Mouse (Mus musculus) ES-E14 (cell line): ENCODE results near the gene Ccdc9.

ENCODE experiments used
- CHD2 ChIP-seq: IDR thresholded peaks from 2 replicates; pipeline ENCODE4 v1.6.1; 2014; ENCODE audit warnings: mild to moderate bottlenecking, low read depth, low read length, inconsistent platforms
- HCFC1 ChIP-seq: IDR thresholded peaks from 2 replicates; pipeline ENCODE4 v1.6.1; 2012; ENCODE audit warnings: low read length, inconsistent platforms, borderline replicate concordance; ENCODE audit not compliant: insufficient read depth
- MAFK ChIP-seq: IDR thresholded peaks from 2 replicates; pipeline ENCODE4 v1.6.1; 2014; ENCODE audit warnings: mild to moderate bottlenecking, low read depth, low read length, inconsistent platforms; ENCODE audit not compliant: insufficient read depth
- ZNF384 ChIP-seq: IDR thresholded peaks from 2 replicates; pipeline ENCODE4 v1.6.1; 2012; ENCODE audit warnings: low read depth, low read length, inconsistent platforms

GRCm38 (mm10) chr7:16311453-16312004 lies 24.9 kb upstream of the Ccdc9 start:
- TF ChIP-seq MAFK (no peak), CHD2 (no peak), ZNF384 (no peak), HCFC1 (no peak)
